Mouse (Mus musculus): ENCODE measurements around the gene Tmcc2.

The Tmcc2 gene

DNA sequence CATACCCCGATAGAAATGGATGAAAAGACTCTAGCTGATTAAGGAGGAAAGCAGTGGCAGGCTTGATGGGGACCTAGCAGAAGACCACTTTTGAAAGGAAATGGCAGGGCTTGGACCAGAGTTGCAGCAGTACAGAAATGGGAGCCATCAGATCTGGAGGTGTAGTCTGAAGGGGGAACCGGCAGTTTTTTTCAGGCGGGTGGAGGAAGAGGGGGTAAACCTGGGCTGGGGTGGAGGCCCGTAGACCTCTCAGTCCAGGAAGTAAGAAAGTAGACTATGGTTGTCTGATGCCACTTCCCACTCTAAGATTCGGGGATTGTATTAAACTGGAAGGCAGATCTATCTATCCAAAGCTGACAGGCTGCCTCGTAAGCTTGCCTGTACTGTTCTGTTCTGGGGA lies 54.2 kb downstream of the Tmcc2 start:
- DNase-seq: no peak

DNA sequence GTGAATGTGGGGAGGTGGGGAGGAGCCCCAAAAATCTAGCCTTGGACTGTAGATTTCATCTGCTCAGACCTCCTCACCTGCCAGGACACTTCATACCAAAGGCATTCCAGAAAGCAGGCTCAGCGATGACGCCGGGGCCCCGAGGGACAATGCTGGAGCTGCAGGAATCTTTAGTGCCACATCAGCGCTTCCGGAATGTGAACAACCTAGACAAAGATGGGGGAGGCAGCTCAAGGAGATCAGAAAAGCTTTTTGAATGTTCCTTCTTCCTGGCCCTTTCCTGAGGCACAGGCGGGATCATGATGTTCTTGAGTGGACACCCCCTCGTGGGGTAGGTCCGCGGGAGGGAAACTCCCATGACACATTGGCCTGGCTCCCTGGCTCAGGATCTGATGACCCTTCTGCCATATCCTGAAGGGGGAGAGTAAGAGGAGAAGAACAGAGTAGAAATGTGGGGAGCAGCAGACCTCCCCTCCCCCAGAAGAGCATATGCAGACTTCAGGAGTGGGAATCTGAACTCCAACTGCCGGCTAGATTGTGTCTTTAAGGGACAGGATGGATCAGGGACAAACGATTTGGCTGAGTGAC lies 55.6 kb downstream of the Tmcc2 start:
- no peak for DNase-seq

- no peak for DNase-seq
Measured at GRCm38 (mm10) chr1:132334178-132334801, 56.8 kb downstream of the Tmcc2 start.

GRCm38 (mm10) chr1:132333675-132334141 lies 57.4 kb downstream of the Tmcc2 start:
- DNase-seq: no peak

GRCm38 (mm10) chr1:132333201-132333600 lies 57.9 kb downstream of the Tmcc2 start:
- DNase-seq: no peak

DNA sequence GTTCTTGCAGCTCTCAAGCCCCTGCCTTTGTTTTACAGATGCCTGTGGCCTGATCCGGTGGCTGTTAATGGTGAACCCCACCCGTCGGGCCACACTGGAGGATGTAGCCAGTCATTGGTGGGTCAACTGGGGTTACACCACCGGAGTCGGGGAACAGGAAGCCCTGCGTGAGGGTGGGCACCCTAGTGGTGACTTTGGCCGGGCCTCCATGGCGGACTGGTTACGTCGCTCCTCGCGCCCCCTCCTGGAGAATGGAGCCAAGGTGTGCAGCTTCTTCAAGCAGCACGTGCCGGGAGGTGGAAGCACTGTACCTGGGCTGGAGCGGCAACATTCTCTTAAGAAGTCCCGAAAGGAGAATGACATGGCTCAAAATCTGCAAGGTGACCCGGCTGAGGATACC lies 59.8 kb downstream of the Tmcc2 start:
- no peak for DNase-seq

GRCm38 (mm10) chr1:132330397-132330796 lies 60.7 kb downstream of the Tmcc2 start:
- peak; percentile 73 for DNase-seq

- no peak for DNase-seq
Measured at GRCm38 (mm10) chr1:132329656-132330055, 61.4 kb downstream of the Tmcc2 start.

GRCm38 (mm10) chr1:132328565-132328964 lies 62.5 kb downstream of the Tmcc2 start:
- no peak for DNase-seq

- no peak for DNase-seq
Measured at GRCm38 (mm10) chr1:132327477-132327876, 63.6 kb downstream of the Tmcc2 start.

DNA sequence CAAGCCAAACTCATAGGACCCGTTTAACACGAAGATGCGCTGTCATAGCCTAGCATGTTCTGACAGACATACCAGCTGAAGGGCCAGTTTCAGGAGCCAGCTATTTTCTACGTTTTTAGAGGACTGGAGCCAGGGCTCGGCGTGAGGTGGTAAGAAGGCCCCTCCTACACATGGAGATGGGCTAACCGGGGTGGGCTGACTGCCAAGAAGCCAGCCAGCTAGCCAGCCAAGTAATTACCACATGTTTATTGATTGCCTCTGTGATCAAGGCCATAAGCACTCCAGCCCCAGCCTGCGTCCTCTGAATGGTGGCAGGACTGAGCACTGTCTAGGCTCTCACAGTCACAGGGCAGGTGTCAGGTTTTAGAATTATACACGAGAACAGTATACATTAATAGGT lies 64.3 kb downstream of the Tmcc2 start:
- DNase-seq: no peak

- DNase-seq: no peak
Measured at GRCm38 (mm10) chr1:132322711-132323542, 68.2 kb downstream of the Tmcc2 start.

DNA sequence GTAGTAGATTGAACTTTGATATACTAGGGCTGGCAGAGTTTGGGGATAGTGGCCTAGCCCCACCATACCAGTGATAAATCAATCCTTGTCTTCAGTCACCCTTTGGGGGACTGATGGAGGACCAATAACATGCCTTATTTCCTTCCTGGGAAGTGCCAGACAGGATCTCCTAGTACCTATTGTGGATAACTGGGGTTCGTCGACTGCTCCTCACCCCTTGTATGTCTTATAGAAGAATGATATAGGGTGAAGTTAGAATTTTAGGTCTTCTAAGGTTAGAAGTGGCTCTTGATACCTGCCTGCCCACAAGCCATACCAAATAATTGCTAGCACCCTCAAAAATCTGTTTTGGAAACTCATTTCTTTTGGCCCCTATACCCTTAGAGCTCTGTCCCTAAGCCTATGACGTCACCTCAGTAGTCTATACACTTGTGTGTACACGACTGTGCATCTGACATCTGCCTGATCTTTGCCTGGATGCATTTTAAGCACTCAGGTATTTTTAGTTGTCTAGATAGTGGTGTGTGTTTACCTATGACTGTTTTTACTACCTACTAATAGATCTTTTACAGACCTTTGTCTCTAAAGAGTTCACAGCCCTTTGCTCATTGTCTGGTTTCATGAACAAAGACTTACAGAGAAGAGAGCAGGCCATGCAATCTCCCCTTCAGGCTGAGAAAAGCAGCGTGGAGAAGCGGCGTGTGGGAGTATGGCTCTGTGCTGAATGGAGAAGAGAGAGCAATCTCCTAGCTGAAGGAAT lies 69.1 kb downstream of the Tmcc2 start:
- DNase-seq: no peak

DNA sequence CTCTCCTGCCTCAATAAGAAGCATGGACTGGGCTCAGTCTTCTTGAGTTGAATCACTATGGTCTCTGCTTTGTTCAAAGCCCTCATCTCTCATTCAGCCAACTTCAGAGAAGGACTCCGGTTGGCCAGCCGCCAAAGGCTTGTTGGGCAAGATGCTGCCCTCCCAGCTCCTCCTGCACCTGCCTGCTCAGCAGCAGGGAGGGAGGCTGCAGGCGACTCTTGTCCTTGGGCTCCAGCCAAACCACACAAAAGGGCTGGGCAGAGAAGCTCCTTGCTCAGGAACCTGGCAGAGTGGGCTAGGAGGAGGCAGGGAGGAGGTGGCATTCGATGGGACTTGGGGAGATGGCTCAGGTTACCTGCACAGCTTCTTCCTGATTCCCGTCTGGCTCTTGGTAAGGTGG lies 71.8 kb downstream of the Tmcc2 start:
- DNase-seq: peak; percentile 87

DNA sequence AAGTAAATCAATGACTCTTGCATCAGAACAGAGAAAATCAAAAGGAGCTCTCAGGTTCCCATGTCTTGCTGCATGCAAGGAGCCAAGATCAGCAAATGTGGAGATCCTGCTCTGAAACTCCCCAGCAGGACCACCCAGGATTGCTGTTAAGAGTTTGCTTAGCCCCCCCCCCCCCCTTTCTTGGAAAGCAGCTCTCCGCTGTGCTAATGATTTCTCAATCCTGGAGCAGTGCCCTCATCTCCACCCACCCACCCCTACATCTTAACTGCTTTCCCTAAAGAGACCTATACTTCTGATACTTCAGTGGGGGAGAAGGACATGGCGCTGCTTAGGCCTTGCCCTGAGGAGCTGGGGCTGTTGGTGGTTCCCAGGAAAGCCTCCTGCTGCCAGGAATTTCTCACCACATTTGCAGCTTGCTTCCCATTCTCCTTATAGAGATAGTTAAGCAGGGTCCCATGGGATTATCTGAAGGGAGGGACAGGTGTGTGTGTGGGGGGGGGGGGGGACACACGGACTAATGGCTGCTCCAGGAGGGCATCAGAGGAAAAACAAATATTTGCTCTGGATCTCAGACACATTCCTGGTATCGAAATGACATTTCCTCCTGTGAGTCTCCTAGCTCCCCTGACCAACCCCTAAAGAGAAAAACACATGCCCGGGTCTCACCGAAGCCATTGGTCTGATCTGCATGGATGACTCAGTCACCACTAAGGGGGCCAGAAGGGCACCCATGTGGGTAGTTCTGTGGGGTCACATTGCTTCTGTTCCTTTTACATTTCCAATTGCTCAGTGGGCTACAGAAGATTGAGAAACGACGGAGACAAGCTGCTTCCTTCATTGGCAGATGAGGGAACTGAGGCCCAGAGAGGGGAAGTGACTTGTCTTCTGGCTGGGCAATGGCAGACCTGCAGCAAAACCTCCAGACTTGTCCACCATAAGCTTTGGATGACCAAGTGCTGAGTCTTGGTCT lies 72.9 kb downstream of the Tmcc2 start:
- no peak for DNase-seq

GRCm38 (mm10) chr1:132317413-132317812 lies 73.7 kb downstream of the Tmcc2 start:
- DNase-seq: no peak

GRCm38 (mm10) chr1:132316625-132316994 lies 74.5 kb downstream of the Tmcc2 start:
- no peak for DNase-seq

DNA sequence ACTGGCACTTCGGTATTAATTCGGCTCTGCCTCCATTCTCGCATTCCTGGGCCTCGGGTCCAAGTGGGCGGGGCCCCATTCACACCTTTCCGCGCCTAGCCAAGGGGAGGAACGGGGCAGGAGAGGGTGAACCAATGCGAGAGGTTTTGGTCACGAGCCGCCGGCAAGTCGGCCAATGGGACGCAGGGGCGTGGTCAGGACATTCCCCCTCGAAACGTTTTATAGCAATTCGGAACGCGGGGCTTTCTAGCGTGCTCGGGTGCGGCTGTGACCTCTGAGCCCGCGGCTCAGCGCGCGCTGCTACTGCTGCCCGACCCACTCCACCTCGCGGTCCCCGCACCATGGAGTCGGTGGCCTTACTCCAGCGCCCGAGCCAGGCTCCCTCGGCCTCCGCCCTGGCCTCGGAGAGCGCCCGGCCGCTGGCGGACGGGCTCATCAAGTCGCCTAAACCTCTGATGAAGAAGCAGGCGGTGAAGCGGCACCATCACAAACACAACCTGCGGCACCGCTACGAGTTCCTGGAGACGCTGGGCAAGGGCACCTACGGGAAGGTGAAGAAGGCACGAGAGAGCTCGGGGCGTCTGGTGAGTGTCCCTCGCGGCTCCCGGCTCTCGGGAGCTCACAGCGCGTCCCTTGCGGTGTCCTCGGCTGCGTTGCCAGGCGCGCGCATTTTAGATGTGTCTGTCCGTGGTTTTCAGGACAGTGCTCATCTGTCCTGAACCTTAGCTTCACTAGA lies 75.0 kb downstream of the Tmcc2 start, which contains the start of gene Nuak2:
Gene Nuak2 (plus strand): TSS at position 238 of the 736 bp plus-strand sequence.
- peak; percentile 87 for DNase-seq

GRCm38 (mm10) chr1:132312703-132313102 lies 78.4 kb downstream of the Tmcc2 start:
- DNase-seq: no peak

DNA sequence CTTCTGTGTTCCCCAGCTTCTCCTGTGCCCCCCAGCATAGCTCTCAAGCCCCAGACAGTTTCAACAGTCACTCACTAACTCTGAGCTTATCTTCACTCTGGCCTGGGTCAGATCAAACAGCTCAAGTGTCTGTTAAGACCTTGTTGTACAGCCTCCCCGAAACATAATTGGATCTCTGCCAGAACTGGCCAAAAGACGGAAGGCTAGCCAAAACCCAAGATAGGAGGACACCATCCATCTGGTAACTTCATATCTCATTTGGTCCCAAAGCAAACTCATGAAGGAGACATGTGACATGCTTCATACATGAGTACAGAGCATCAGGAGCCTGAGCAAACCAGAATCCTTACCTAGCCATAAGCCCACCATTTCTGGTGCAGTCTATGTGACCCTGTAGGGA lies 79.0 kb downstream of the Tmcc2 start:
- no peak for DNase-seq

DNA sequence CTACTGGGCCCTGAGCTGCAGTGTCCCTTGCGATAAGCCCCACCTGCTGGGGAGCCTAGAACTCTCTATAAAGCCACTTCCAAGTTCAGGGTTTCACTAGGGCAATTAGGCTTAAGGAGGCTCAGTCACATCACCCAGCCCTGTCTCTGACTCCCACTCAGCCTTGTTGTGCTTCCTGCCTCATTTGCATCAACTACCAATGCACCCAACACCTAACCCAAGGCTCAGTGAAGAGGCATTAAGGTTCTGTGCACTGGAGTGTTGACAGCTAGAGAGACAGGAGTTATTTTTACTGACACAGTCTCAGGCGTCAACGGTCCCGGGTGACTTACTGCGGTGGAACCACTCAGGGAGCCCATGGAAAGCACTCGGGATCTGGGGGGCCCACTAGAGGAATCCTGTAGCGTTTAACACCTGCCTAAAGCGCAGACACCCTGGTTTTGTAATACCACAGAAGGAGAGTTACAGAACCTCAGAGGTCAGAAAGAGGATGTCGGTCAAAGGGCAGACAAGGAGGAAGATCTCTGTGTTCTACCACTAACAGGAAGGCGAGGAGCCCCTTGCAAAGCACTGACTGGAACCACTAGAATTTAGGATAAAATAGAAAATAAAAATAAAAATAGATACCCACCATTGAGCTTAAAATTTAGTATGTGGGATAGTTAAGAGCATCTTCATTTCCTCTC lies 79.8 kb downstream of the Tmcc2 start:
- no peak for DNase-seq

Measured in cerebellum, adult 11-12 months (tissue).